Mouse (Mus musculus): Measurements from ENCODE around the gene Ccdc172. TPM values are rescaled to one million over a fixed set of nuclear protein-coding genes. Genes with fewer than 3 reads are reported as not detected.

The Ccdc172 gene
- polyA plus RNA-seq, 1 experiment, result not detected

- DNase-seq (ENCODE audit: low read depth), result no peak
Observed at GRCm38 (mm10) chr19:58572429-58573071, 60.8 kb downstream of the Ccdc172 start.

- DNase-seq (ENCODE audit: low read depth), result no peak
Observed at GRCm38 (mm10) chr19:58573072-58573438, 61.3 kb downstream of the Ccdc172 start.

GRCm38 (mm10) chr19:58582018-58582417 is 70.2 kb downstream of the Ccdc172 start:
- DNase-seq (ENCODE audit: low read depth), result no peak

- DNase-seq (ENCODE audit: low read depth), result no peak
Observed at GRCm38 (mm10) chr19:58582956-58583355, 71.2 kb downstream of the Ccdc172 start.

GRCm38 (mm10) chr19:58586046-58586445 is 74.3 kb downstream of the Ccdc172 start:
- DNase-seq (ENCODE audit: low read depth), result no peak

- DNase-seq (ENCODE audit: low read depth), result no peak
Observed at GRCm38 (mm10) chr19:58590251-58590936, 78.6 kb downstream of the Ccdc172 start.

GRCm38 (mm10) chr19:58600381-58600780 is 88.6 kb downstream of the Ccdc172 start:
- DNase-seq (ENCODE audit: low read depth), result no peak

Other genes with a start within 250 kb of the Ccdc172 start
- gene Gfra1, start 56.1 kb upstream of the Ccdc172 start, polyA plus RNA-seq (2012; rRNA removed), result 68.1 and 118 TPM in 2 replicates
- gene Pnlip, start 140.5 kb downstream of the Ccdc172 start, polyA plus RNA-seq (2012; rRNA removed), result 0.13 and 2.5 TPM in 2 replicates
- gene Pnliprp1, start 216.9 kb downstream of the Ccdc172 start, polyA plus RNA-seq (2012; rRNA removed), result 0.18 and 0.31 TPM in 2 replicates
- gene Pnliprp2, start 247.7 kb downstream of the Ccdc172 start, polyA plus RNA-seq (2012; rRNA removed), result 0.08 TPM in 2 replicates

All from gonadal fat pad, adult 2 months (tissue).